Mouse (Mus musculus) forebrain, postnatal 0 days (tissue): Measurements from ENCODE around the gene Nedd8. TPM values are rescaled to one million over a fixed set of nuclear protein-coding genes. Genes with fewer than 3 reads are reported as not detected.
A peak's percentile ranks its signal among the peaks of the same experiment; 100 is the strongest.

Experiments used
- ATAC-seq: fragments of 200-750 bp; cut with Nextera tagmentation; 2 replicates; pipeline ENCODE4 v1.8.0; 2017; ENCODE audit warnings: mild to moderate bottlenecking, moderate library complexity
- DNase-seq: peaks from one replicate; pipeline ENCODE4 v3.0.0-alpha.2; 2015
- H3K27ac ChIP-seq: fragments of 300-500 bp; sonication (generic); 2 replicates; pipeline ENCODE4 v1.5.1; 2014; ENCODE audit warnings: low read depth, mild to moderate bottlenecking, antibody characterized with exemption, low read length, moderate library complexity, mixed read lengths
- H3K27me3 ChIP-seq: fragments of 300-500 bp; sonication (generic); 2 replicates; pipeline ENCODE4 v1.6.1; 2014; ENCODE audit warnings: mild to moderate bottlenecking, low read length, mixed read lengths; ENCODE audit not compliant: insufficient read depth
- H3K36me3 ChIP-seq: fragments of 300-500 bp; sonication (generic); 2 replicates; pipeline ENCODE4 v1.6.1; 2014; ENCODE audit warnings: mild to moderate bottlenecking, moderate library complexity; ENCODE audit not compliant: insufficient read depth
- H3K4me1 ChIP-seq: fragments of 300-500 bp; sonication (generic); 2 replicates; pipeline ENCODE4 v1.6.1; 2014; ENCODE audit warnings: antibody characterized with exemption; ENCODE audit not compliant: insufficient read depth
- H3K4me2 ChIP-seq: fragments of 300-500 bp; sonication (generic); 2 replicates; pipeline ENCODE4 v1.6.1; 2014; ENCODE audit warnings: low read depth, mild to moderate bottlenecking, moderate library complexity
- H3K4me3 ChIP-seq: fragments of 300-500 bp; sonication (generic); 2 replicates; pipeline ENCODE4 v1.5.1; 2014; ENCODE audit warnings: low read depth, low read length, mixed read lengths
- H3K9ac ChIP-seq: fragments of 300-500 bp; sonication (generic); 2 replicates; pipeline ENCODE4 v1.6.1; 2014; ENCODE audit warnings: mild to moderate bottlenecking
- H3K9me3 ChIP-seq: fragments of 300-500 bp; sonication (generic); 2 replicates; pipeline ENCODE4 v1.6.1; 2016; ENCODE audit warnings: low read length
- CTCF ChIP-seq: sonication (generic); IDR thresholded peaks from 2 replicates; pipeline ENCODE4 v1.5.1; 2016; ENCODE audit warnings: antibody characterized with exemption, control low read depth, low read depth
- WGBS: fragments of 180-500 bp; shearing (Covaris S2); extraction: QIAGEN DNeasy Blood & Tissue Kit; methylation state at CpG from one replicate; pipeline ENCODE4 v1.1.7; 2014; 5-methylcytosine and 5-hydroxymethylcytosine counted together
- polyA plus RNA-seq: library from polyadenylated mRNA; unstranded; fragments of >200 nt; fragmentation: Nextera tagmentation; extraction: Ambion mirVana; gene quantifications from 2 replicates; pipeline ENCODE4 v1.2.1, GENCODE M21; 2015
- total RNA-seq: library from RNA; depleted of rRNA; stranded (reverse); fragments of >200 nt; gene quantifications from 2 replicates; pipeline ENCODE4 v1.2.3, GENCODE M21; 2014; rRNA removed

Nedd8 gene
- total RNA-seq (132 and 192 TPM in 2 replicates), polyA plus RNA-seq (593 and 742 TPM in 2 replicates)

GRCm38 (mm10) chr14:55671833-55672740 lies at the start of gene Nedd8, which contains the start of gene Gmpr2:
TSS of gene Nedd8 (minus strand) at chr14:55672124.
TSS of gene Gmpr2 (plus strand) at chr14:55671941.
- Histone ChIP-seq H3K27ac (peak within 1 kb of the TSS; percentile 89), H3K9me3 (no peaks in the 10 kb centered on the region), H3K4me1 (peaks cover 16% of the 10 kb centered on the region), H3K9ac (peak within 1 kb of the TSS; percentile 65), H3K36me3 (peaks cover 9% of the 10 kb centered on the region), H3K4me2 (peak within 1 kb of the TSS; percentile 83), H3K27me3 (no peaks in the 10 kb centered on the region), H3K4me3 (peak within 1 kb of the TSS; percentile 85)
- ATAC-seq (peak; percentile 99), DNase-seq (peak; percentile 95)
- 0 out of 2 replicates have a peak, but pooled peaks have one; percentile 18 for TF ChIP-seq CTCF
- under 1% methylated on average over 38 of the region's 38 CpGs for WGBS

DNA sequence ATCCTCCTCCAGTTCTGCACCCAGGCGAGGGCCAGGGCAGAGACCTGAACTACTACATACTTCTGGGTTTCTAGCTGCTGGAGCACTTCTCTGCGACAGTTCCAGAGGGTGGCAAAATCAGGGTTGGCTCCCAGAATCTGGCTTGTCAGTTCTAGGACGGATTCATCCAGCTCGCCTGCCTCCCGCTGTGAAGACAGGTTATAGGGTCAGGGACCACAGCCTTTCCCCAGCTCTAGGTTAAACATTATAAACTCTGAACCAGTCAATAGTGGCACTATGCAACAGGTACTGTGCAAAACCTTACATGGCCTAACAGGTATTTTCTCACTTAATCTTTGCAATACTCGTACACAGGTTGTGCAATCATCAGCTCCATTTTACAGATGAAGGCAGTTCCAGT lies 49.2 kb upstream of the Nedd8 start:
- TF ChIP-seq CTCF: no peak
- peak overlapping the region; percentile 76 for H3K9ac ChIP-seq
- 82% methylated on average over 6 of the region's 6 CpGs for WGBS

DNA sequence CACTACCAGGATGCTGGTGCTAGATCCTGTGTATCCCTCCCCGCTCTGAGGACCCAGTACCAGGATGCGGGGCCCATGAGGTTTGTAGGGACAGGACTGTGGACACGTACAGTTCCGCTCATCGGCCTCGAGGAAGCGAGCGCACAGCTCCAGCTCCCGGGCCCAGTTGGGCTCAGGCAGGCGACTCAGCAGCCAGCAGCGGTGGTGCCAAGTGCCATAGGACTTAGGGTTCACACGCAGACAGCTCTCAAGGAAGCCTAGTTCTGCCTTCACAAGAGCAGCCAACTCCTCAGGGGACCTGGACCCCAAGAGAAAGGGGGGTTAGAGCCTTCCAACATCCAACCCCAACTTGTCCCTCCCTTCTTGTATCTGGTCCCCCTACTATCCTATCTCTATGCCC lies 48.7 kb upstream of the Nedd8 start:
- H3K4me2 ChIP-seq: no peak overlapping the region
- no peak for TF ChIP-seq CTCF
- DNase-seq (no peak), ATAC-seq (no peak)
- no peak overlapping the region for H3K27ac ChIP-seq
- no peak overlapping the region for H3K4me3 ChIP-seq
- WGBS: 87% methylated on average over 12 of the region's 12 CpGs
- peaks cover 31% of the 10 kb centered on the region for H3K36me3 ChIP-seq
- no peaks in the 10 kb centered on the region for H3K9me3 ChIP-seq
- H3K4me1 ChIP-seq: no peaks in the 10 kb centered on the region
- H3K27me3 ChIP-seq: no peaks in the 10 kb centered on the region
- H3K9ac ChIP-seq: no peak overlapping the region

More for the DNA sequence above, 49.2 kb upstream of the Nedd8 start:
- peak overlapping the region; percentile 78 for H3K4me2 ChIP-seq
- peaks cover 29% of the 10 kb centered on the region for H3K36me3 ChIP-seq
- no peaks in the 10 kb centered on the region for H3K27me3 ChIP-seq
- H3K9me3 ChIP-seq: no peaks in the 10 kb centered on the region
- H3K4me1 ChIP-seq: no peaks in the 10 kb centered on the region
- H3K27ac ChIP-seq: peak overlapping the region; percentile 79; the same call in 1 of the 2 replicates
- peak overlapping the region; percentile 57 for H3K4me3 ChIP-seq
- DNase-seq: no peak
- ATAC-seq: no peak

DNA sequence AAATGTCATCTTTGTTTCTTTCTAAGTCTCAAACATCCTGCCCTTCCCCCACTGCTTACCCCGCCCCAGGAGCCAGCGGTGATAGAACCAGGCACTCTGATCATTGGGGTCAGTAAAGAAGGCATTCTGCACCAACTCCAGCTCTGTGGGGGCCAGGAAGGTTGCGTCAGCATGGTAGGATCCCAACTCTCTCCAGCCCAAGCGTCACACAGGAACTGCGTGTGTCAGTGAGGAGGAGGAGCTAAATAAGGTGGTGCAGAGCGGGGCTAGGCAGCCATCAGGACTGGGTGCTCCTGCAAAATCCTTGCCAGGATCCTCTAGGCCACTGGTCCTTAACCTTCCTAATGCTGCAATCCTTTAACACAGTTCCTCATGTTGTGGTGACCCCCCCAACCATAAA lies 47.8 kb upstream of the Nedd8 start:
- Histone ChIP-seq H3K4me3 (no peak overlapping the region), H3K36me3 (peaks cover 31% of the 10 kb centered on the region), H3K4me2 (no peak overlapping the region), H3K9me3 (no peaks in the 10 kb centered on the region), H3K9ac (no peak overlapping the region), H3K27me3 (no peaks in the 10 kb centered on the region), H3K27ac (no peak overlapping the region), H3K4me1 (no peaks in the 10 kb centered on the region)
- DNase-seq (no peak), ATAC-seq (no peak)
- no peak for TF ChIP-seq CTCF
- 91% methylated on average over 6 of the region's 6 CpGs for WGBS

GRCm38 (mm10) chr14:55716884-55717283 lies 45.0 kb upstream of the Nedd8 start:
- TF ChIP-seq CTCF: no peak
- Histone ChIP-seq H3K27me3 (peaks cover 6% of the 10 kb centered on the region; the same call in 1 of the 2 replicates), H3K4me2 (no peak overlapping the region), H3K9ac (no peak overlapping the region), H3K36me3 (peaks cover 31% of the 10 kb centered on the region), H3K27ac (no peak overlapping the region), H3K4me1 (no peaks in the 10 kb centered on the region), H3K9me3 (no peaks in the 10 kb centered on the region), H3K4me3 (no peak overlapping the region)
- DNase-seq: no peak
- 92% methylated on average over 8 of the region's 8 CpGs for WGBS
- ATAC-seq: no peak

- H3K27me3 ChIP-seq: peaks cover 6% of the 10 kb centered on the region; the same call in 1 of the 2 replicates
- no peak for DNase-seq
- WGBS: 91% methylated on average over 6 of the region's 6 CpGs
These were observed 44.3 kb upstream of the Nedd8 start for GRCm38 (mm10) chr14:55716271-55716670.

DNA sequence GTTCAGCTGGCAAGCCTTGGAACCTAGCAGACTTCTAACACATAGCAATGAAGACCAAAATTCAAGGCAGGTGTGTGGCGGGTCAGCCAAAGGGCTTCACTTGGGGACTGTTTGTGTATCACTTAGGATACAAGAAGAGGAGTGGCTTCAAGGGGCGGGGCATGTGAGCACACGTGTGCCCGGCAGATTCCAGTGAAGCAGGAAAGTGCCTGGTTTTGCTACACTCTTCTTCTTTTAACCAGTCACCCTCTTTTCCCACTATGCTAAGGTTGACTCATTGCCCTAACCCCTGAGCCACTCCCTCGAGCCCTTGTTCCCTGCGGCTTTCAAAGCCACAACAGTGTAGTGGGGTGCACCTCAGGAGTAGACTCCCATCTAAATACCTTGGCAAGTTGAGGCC lies 43.0 kb upstream of the Nedd8 start:
- H3K9ac ChIP-seq: no peak overlapping the region
- no peak for TF ChIP-seq CTCF
- no peak overlapping the region for H3K4me2 ChIP-seq
- no peaks in the 10 kb centered on the region for H3K9me3 ChIP-seq
- WGBS: 45% methylated on average over 6 of the region's 6 CpGs
- DNase-seq (no peak), ATAC-seq (no peak)
- H3K36me3 ChIP-seq: peaks cover 31% of the 10 kb centered on the region
- H3K27me3 ChIP-seq: peaks cover 6% of the 10 kb centered on the region; the same call in 1 of the 2 replicates
- no peaks in the 10 kb centered on the region for H3K4me1 ChIP-seq
- no peak overlapping the region for H3K4me3 ChIP-seq
- H3K27ac ChIP-seq: no peak overlapping the region

More at GRCm38 (mm10) chr14:55716271-55716670, 44.3 kb upstream of the Nedd8 start:
- no peak for TF ChIP-seq CTCF
- Histone ChIP-seq H3K9me3 (no peaks in the 10 kb centered on the region), H3K9ac (no peak overlapping the region), H3K36me3 (peaks cover 31% of the 10 kb centered on the region), H3K4me2 (no peak overlapping the region), H3K4me1 (no peaks in the 10 kb centered on the region), H3K27ac (no peak overlapping the region), H3K4me3 (no peak overlapping the region)
- ATAC-seq: no peak
